Mouse (Mus musculus): Measurements from ENCODE around the gene Sfi1. TPM values are rescaled to one million over a fixed set of nuclear protein-coding genes. Genes with fewer than 3 reads are reported as not detected.

Sfi1 gene
- polyA plus RNA-seq, 1 experiment, result 25.5 TPM

DNA sequence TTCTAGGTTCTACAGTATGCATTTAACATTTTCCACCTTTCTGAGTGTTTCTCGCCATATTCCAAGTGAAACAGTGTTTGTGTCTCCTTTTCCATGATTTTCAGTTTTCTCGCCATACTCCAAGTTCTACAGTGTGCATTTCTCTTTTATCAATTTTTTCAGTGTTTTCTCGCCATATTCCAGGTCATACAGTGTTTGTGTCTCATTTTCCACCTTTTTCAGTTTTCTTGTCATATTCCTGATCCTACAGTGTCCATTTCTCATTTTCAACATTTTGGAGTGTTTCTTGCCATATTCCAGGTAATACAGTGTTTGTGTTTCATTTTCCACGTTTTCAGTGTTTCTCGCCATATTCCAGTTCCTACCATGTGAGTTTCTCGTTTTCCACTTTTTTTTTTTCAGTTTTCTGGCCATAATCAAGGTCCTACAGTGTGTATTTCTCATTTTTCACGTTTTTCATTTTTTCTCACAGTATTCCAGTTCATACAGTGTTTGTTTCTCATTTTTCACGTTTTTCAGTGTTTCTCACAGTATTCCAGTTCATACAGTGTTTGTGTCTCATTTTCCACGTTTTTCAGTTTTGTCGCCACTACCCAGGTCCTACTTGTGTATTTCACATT lies 91.3 kb downstream of the Sfi1 start:
- TF ChIP-seq CTCF (IDR thresholded peaks at IDR 0.05; ENCODE audit: borderline replicate concordance, extremely low read depth, insufficient read depth, insufficient read length), result no peak
- TF ChIP-seq POLR2A (IDR thresholded peaks at IDR 0.05; ENCODE audit: borderline replicate concordance, extremely low read depth, insufficient read depth, insufficient read length, poor library complexity, severe bottlenecking), result no peak

DNA sequence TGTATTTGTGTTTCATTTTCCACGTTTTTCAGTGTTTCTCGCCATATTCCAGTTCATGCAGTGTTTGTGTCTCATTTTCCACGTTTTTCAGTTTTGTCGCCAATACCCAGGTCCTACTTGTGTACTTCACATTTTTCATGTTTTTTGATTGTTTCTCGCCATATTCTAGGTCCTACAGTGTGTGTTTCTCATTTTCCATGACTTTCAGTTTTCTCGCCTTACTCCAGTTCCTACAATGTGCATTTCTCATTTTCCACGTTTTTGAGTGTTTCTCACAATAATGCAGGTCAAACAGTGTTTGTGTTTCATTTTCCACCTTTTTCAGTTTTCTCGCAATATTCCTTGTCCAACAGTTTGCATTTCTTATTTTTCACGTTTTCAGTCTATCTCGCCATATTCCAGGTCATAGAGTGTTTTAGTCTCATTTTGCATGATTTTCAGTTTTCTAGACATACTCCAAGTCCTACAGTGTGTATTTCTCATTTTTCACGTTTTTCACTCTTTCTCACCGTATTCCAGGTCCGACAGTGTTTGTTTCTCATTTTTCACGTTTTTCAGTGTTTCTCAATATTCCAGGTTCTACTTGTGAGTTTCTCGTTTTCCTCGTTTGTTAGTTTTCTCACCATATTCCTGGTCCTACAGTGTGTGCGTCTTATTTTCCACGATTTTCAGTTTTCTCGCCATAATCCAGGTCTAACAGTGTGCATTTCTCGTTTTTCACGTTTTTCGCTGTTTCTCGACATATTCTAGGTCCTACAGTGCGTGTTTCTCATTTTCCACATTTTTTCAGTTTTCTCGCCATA lies 92.0 kb downstream of the Sfi1 start:
- TF ChIP-seq CTCF (IDR thresholded peaks at IDR 0.05; ENCODE audit: borderline replicate concordance, extremely low read depth, insufficient read depth, insufficient read length), result no peak
- no peak for TF ChIP-seq POLR2A (IDR thresholded peaks at IDR 0.05; ENCODE audit: borderline replicate concordance, extremely low read depth, insufficient read depth, insufficient read length, poor library complexity, severe bottlenecking)
- no peak for DNase-seq (ENCODE audit: low read depth)

More for the DNA sequence above, 91.3 kb downstream of the Sfi1 start:
- DNase-seq (ENCODE audit: low read depth), result no peak

DNA sequence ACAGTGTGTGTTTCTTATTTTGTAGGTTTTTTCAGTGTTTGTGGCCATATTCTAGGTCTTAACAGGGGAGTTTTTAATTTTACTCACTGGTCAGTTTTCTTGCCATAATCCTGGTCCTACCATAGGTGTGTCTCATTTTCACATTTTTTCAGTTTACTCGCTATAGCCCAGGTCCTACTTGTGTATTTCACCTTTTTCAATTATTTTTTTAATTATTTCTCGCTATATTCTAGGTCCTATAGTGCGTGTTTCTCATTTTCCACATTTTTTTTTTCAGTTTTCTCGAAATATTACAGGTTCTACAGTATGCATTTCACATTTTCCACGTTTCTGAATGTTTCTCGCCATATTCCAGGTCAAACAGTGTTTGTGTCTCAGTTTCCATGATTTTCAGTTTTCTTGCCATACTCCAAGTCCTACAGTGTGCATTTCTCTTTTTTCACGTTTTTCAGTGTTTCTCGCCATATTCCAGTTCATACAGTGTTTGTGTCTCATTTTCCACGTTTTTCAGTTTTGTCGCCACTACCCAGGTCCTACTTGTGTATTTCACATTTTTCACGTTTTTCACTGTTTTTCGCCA lies 93.1 kb downstream of the Sfi1 start:
- peak; percentile 74 for DNase-seq (ENCODE audit: low read depth)

Other genes with a start within 250 kb of the Sfi1 start
- gene Eif4enif1, start 8.9 kb upstream of the Sfi1 start, polyA plus RNA-seq (2012; rRNA removed), result 84.5 and 87.3 TPM in 2 replicates
- 85.8 and 96.3 TPM in 2 replicates for gene Drg1, start 73.0 kb upstream of the Sfi1 start, polyA plus RNA-seq (2012; rRNA removed)
- 96.7 and 102 TPM in 2 replicates for gene Patz1, start 95.4 kb upstream of the Sfi1 start, polyA plus RNA-seq (2012; rRNA removed)
- gene Pik3ip1, start 136.9 kb upstream of the Sfi1 start, polyA plus RNA-seq (2012; rRNA removed), result 17.0 and 24.6 TPM in 2 replicates
- gene Limk2, start 215.7 kb upstream of the Sfi1 start, polyA plus RNA-seq (2012; rRNA removed), result 131 and 211 TPM in 2 replicates

Measured in brain, embryonic 14.5 days (tissue).